Mouse (Mus musculus): ENCODE measurements around the gene Irf2bp1. TPM values are rescaled to one million over a fixed set of nuclear protein-coding genes. Genes with fewer than 3 reads are reported as not detected.

The Irf2bp1 gene
- 12.3 and 16.4 TPM in 2 replicates for polyA plus RNA-seq (2015; fragmentation: Nextera tagmentation; extraction: Ambion mirVana)

DNA sequence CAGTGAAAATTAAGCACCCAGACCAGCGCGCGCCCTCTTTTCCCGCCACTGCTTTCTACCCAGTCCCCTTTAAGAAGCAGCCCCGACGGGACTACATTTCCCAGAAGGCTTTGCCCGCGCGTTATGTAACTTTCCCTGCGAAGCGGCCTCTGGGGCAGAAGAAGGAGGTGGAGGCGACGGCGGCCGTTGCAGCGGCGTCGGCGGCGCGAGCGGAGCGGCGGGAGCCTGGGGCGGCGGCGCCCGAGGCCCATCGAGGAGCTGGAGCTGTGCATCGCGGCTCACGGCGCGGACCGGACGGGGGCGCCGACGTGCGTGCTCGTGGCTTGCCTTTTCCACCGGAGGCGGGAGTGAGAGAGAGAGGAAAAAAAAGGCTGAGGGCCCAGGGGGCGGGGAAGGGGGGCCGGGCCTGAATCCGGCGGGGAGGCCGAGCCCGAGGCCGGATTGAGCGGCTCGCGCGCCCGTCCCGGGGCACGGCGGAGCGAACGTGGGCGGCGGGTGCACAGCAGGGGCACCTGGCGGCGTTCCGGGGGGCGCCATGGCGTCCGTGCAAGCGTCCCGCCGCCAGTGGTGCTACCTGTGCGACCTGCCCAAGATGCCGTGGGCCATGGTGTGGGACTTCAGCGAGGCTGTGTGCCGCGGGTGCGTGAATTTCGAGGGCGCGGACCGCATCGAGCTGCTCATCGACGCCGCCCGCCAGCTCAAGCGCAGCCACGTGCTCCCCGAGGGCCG, at the start of gene Irf2bp1:
Gene Irf2bp1 (plus strand): TSS at position 143 of the 729 bp plus-strand sequence.

DNA sequence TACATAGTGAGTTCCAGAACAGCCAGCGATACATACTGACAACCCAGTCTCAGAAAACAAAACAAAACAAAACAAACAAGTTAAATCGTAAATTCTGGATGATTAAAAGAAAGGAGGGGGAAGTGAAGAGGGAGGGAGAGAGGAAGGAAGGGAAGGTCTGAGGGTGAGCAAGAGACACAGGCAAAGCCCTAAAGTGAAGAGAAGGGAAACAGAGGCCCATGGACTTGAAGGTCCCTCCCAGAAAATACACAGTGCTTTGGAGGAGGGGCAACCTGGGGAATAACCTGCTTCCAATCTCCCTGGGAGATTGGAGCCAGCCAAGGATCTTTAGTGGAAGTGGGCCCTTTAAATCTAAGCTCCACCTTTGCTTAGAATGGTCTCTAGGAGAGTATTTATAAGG, 16.7 kb upstream of the Irf2bp1 start, which contains the start of gene Nanos2:
Gene Nanos2 (plus strand): TSS at position 301 of the 400 bp plus-strand sequence.

DNA sequence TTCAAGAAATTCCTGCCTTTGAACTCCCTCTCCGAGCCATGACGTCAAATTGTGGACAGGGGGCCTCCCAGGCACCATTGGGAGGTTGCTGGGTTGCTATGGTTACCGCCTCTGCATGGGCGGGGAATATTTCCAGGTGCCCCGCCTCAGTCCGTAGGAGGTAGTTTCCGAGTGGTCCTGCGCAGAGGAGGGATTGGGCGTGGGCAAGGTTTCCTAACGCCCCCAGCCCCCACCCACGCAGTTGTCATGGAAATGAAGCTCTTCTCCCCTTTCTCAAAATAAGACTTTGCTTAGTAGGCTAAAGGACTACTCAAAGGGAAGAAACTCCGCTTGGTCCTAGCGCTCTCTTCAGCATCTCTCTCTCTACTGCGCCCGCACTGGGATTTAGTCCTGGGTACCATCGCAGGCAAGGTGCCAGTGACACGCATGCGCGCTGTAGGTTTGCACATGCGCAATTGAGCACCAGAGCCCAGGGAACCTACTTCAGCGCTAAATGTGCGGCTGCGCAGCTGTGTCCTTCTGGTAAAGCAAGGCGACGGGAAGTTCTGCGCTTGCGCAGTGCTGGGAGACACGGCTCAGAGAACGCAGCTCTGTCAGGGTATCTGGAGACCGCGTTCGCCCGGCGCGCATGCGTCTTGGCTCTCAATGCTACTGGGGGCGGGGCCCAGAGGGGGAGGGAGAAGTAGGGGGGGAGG, 13.1 kb upstream of the Irf2bp1 start, which contains the start of gene Mypop:
Gene Mypop (plus strand): TSS at position 645 of the 695 bp plus-strand sequence.

DNA sequence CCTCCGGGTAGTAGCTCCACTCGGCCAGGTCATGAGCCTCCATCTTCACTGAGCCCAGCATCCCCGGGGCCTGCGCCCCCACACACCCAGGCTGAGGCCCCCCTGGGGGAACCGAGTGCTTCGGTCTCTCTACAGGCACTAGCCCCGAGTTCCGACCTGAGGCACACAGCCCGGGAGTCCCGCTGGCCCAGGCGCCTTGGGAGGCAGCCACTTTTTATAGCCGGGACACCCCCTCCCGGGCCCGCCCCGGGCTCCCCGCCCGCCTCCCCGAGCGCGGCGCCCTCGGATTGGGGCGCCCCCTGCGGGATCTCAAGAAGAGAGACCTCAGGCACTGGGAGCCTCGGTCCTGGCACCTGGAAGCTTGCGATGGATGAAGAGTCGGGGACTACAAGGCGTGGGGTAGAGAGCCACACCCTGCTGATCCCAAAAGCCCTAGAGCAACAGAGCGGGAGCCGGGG, 19.5 kb downstream of the Irf2bp1 start, which contains the start of gene Foxa3:
Gene Foxa3 (minus strand): TSS at position 182 of the 458 bp plus-strand sequence.

DNA sequence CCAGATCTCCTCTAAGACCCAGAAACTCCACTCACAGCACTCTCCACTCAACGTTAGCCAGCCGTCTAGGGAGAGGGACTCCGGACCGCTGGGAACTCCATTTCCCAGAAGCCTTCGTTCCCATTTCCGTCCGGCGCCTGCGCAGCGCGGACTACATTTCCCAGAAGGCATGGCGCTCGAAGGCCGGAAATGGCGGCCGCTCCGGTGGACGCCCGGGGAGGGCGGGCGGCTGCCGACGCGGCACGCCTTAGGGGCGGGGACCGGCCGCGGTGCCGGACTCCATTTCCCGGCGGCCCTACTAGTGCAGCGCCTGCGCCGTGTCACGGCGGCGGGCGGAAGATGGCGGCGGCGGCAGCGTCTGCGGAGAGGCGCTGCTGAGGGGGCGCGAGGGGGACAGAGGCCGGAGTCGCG, 20.3 kb downstream of the Irf2bp1 start, which contains the start of gene Sympk:
Gene Sympk (plus strand): TSS at position 282 of the 411 bp plus-strand sequence.

DNA sequence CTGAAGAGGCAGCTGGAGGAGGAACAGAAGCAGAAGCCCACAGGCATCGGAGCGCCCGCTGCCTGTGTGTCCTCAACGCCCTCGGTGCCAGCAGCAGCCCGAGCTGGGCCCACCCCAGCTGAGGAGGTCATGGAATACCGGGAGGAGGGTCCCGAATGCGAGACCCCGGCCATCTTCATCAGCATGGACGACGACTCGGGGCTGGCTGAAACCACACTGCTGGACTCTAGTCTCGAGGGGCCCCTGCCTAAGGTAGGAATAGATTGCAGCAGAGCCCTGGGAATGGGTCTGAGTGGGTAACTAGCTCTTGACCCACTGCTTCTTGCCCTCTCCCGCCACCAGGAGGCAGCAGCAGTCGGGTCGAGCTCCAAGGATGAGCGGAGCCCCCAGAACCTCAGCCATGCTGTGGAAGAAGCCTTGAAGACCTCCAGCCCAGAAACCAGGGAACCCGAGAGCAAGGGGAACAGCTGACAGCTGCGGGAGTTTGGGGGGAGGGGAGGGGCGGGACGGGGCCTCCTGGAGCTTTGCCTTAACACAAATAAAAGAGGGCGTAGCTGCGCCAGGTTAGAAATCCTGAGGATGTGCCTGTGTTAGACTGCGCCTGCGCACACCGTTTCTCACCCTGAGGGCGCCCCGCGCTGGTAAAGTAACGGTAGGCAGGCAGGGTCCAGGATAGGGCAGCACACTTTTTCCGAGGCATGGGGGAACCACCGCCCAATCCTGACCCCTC, 50.4 kb downstream of the Irf2bp1 start, which contains the start of gene Rsph6a:
Gene Rsph6a (plus strand): TSS at position 644 of the 730 bp plus-strand sequence.

Other genes starting within 250 kb of the Irf2bp1 start
- not detected in 2 replicates for gene Psg19, start 205.5 kb upstream of the Irf2bp1 start, polyA plus RNA-seq (2015; fragmentation: Nextera tagmentation; extraction: Ambion mirVana)
- not detected in 2 replicates for gene Psg17, start 182.4 kb upstream of the Irf2bp1 start, polyA plus RNA-seq (2015; fragmentation: Nextera tagmentation; extraction: Ambion mirVana)
- 0.94 and 1.0 TPM in 2 replicates for gene Mill2, start 164.1 kb upstream of the Irf2bp1 start, polyA plus RNA-seq (2015; fragmentation: Nextera tagmentation; extraction: Ambion mirVana)
- gene Pglyrp1, start 132.7 kb upstream of the Irf2bp1 start, polyA plus RNA-seq (2015; fragmentation: Nextera tagmentation; extraction: Ambion mirVana), result 1.4 and 1.9 TPM in 2 replicates
- 11.4 and 14.7 TPM in 2 replicates for gene Ccdc61, start 93.6 kb upstream of the Irf2bp1 start, polyA plus RNA-seq (2015; fragmentation: Nextera tagmentation; extraction: Ambion mirVana)
- 0.29 and 0.33 TPM in 2 replicates for gene Nova2, start 78.2 kb upstream of the Irf2bp1 start, polyA plus RNA-seq (2015; fragmentation: Nextera tagmentation; extraction: Ambion mirVana)
- gene Nanos2, start 16.6 kb upstream of the Irf2bp1 start, polyA plus RNA-seq (2015; fragmentation: Nextera tagmentation; extraction: Ambion mirVana), result not detected in 2 replicates
- 1.3 and 1.5 TPM in 2 replicates for gene Mypop, start 12.8 kb upstream of the Irf2bp1 start, polyA plus RNA-seq (2015; fragmentation: Nextera tagmentation; extraction: Ambion mirVana)
- gene Foxa3, start 19.5 kb downstream of the Irf2bp1 start, polyA plus RNA-seq (2015; fragmentation: Nextera tagmentation; extraction: Ambion mirVana), result 0.22 TPM in 1 of 2 replicates, not detected in the other
- gene Sympk, start 20.3 kb downstream of the Irf2bp1 start, polyA plus RNA-seq (2015; fragmentation: Nextera tagmentation; extraction: Ambion mirVana), result 16.8 and 18.7 TPM in 2 replicates
- not detected in 2 replicates for gene Rsph6a, start 50.6 kb downstream of the Irf2bp1 start, polyA plus RNA-seq (2015; fragmentation: Nextera tagmentation; extraction: Ambion mirVana)
- 14.4 and 14.7 TPM in 2 replicates for gene Dmwd, start 72.2 kb downstream of the Irf2bp1 start, polyA plus RNA-seq (2015; fragmentation: Nextera tagmentation; extraction: Ambion mirVana)
- 145 and 149 TPM in 2 replicates for gene Dmpk, start 79.8 kb downstream of the Irf2bp1 start, polyA plus RNA-seq (2015; fragmentation: Nextera tagmentation; extraction: Ambion mirVana)
- gene Six5, start 90.5 kb downstream of the Irf2bp1 start, polyA plus RNA-seq (2015; fragmentation: Nextera tagmentation; extraction: Ambion mirVana), result 3.9 and 4.8 TPM in 2 replicates
- gene Gm4969, start 114.3 kb downstream of the Irf2bp1 start, polyA plus RNA-seq (2015; fragmentation: Nextera tagmentation; extraction: Ambion mirVana), result 0.30 and 0.65 TPM in 2 replicates
- gene Fbxo46, start 115.8 kb downstream of the Irf2bp1 start, polyA plus RNA-seq (2015; fragmentation: Nextera tagmentation; extraction: Ambion mirVana), result 5.7 and 6.0 TPM in 2 replicates
- gene Qpctl, start 145.2 kb downstream of the Irf2bp1 start, polyA plus RNA-seq (2015; fragmentation: Nextera tagmentation; extraction: Ambion mirVana), result 7.6 and 8.3 TPM in 2 replicates
- gene Snrpd2, start 145.7 kb downstream of the Irf2bp1 start, polyA plus RNA-seq (2015; fragmentation: Nextera tagmentation; extraction: Ambion mirVana), result 73.1 and 81.1 TPM in 2 replicates
- 0.15 and 0.72 TPM in 2 replicates for gene Gipr, start 162.1 kb downstream of the Irf2bp1 start, polyA plus RNA-seq (2015; fragmentation: Nextera tagmentation; extraction: Ambion mirVana)
- gene Eml2, start 172.4 kb downstream of the Irf2bp1 start, polyA plus RNA-seq (2015; fragmentation: Nextera tagmentation; extraction: Ambion mirVana), result 4.9 and 5.0 TPM in 2 replicates
- 1.3 TPM in 2 replicates for gene Gpr4, start 208.5 kb downstream of the Irf2bp1 start, polyA plus RNA-seq (2015; fragmentation: Nextera tagmentation; extraction: Ambion mirVana)
- gene Opa3, start 224.3 kb downstream of the Irf2bp1 start, polyA plus RNA-seq (2015; fragmentation: Nextera tagmentation; extraction: Ambion mirVana), result 22.8 and 24.1 TPM in 2 replicates

Measured in skeletal muscle tissue, postnatal 0 days (tissue).